Comparison of ENCODE assay signal across 20 mouse cellular contexts in genomic region chr7:131670586-131670985, GRCm38 (mm10).
DNase-seq lines count a peak whose midpoint lies in the region; ATAC-seq and TF ChIP-seq lines count a peak whose summit lies in the region.
"Had no signal": no experiment of that assay in that cellular context is flagged by ENCODE, and none has a peak within 500 bp of the region (broad histone marks: within the 10 kb centered on the region; RNA-seq: fewer than 3 reads in every experiment).

No protein-coding gene starts in this region.

- H3K9me3 ChIP-seq in kidney, postnatal 0 days (replicated peaks; ENCODE audit: low read length), result no peaks in the 10 kb centered on the region
- no peaks in the 10 kb centered on the region for H3K9me3 ChIP-seq in kidney, embryonic 16.5 days (ENCODE audit: low read length)
- H3K9me3 ChIP-seq: embryonic facial prominence, embryonic 10.5 days; embryonic facial prominence, embryonic 12.5 days; forebrain, embryonic 13.5 days; forebrain, embryonic 15.5 days had no signal

- no peaks in the 10 kb centered on the region for H3K27me3 ChIP-seq in kidney, postnatal 0 days (ENCODE audit: insufficient read depth, low read length)
- no peaks in the 10 kb centered on the region for H3K27me3 ChIP-seq in kidney, embryonic 16.5 days (ENCODE audit: insufficient read depth, low read length)
- H3K27me3 ChIP-seq: embryonic facial prominence, embryonic 12.5 days had no signal

- WGBS in kidney, postnatal 0 days, result 37% methylated on average over 6 of the region's 6 CpGs
- 35% methylated on average over 6 of the region's 6 CpGs for WGBS in kidney, embryonic 16.5 days

- H3K4me2 ChIP-seq in kidney, postnatal 0 days (ENCODE audit: low read length), result no peak overlapping the region
- H3K4me2 ChIP-seq in kidney, embryonic 16.5 days (replicated peaks; ENCODE audit: low read depth, low read length), result no peak overlapping the region
- H3K4me2 ChIP-seq: embryonic facial prominence, embryonic 12.5 days; forebrain, embryonic 13.5 days; forebrain, embryonic 15.5 days had no signal

- H3K36me3 ChIP-seq in kidney, postnatal 0 days (ENCODE audit: insufficient read depth, low read length), result no peaks in the 10 kb centered on the region
- no peaks in the 10 kb centered on the region for H3K36me3 ChIP-seq in kidney, embryonic 16.5 days (ENCODE audit: insufficient read depth, low read length)
- H3K36me3 ChIP-seq: embryonic facial prominence, embryonic 10.5 days; embryonic facial prominence, embryonic 12.5 days; forebrain, embryonic 15.5 days had no signal

- H3K4me3 ChIP-seq in kidney, postnatal 0 days (replicated peaks; ENCODE audit: low read depth, low read length), result no peak overlapping the region
- H3K4me3 ChIP-seq in kidney, embryonic 16.5 days (ENCODE audit: low read length), result no peak overlapping the region
- H3K4me3 ChIP-seq: embryonic facial prominence, embryonic 10.5 days; embryonic facial prominence, embryonic 12.5 days; forebrain, embryonic 13.5 days; forebrain, embryonic 15.5 days had no signal

- DNase-seq in kidney, postnatal 0 days (ENCODE audit: low spot score), result peak; percentile 10
- peak; percentile 29 for DNase-seq in retina, embryonic 14.5 days (ENCODE audit: low spot score)
- no peak for DNase-seq in retina, postnatal 1 day
- peak; percentile 32 for DNase-seq in embryo, embryonic 9.5 days (ENCODE audit: extremely low spot score)
- DNase-seq in spleen, postnatal 4 days (ENCODE audit: low spot score in 2 of 2), result no peak
- DNase-seq in heart, postnatal 14 days, result no peak
- DNase-seq: adrenal gland, adult 2 months; adrenal gland, postnatal 10 days; adrenal gland, postnatal 25 days; cerebellum, adult 11-12 months; cerebellum, adult 2 months; cerebellum, adult 9-10 months; cerebellum, postnatal 10 days; cerebellum, postnatal 25 days; forebrain, postnatal 0 days had no signal

- intact Hi-C loops in heart, postnatal 14 days (cut with DNase I), result no loop called here

- H3K9ac ChIP-seq in kidney, postnatal 0 days (ENCODE audit: low read depth, low read length), result no peak overlapping the region
- no peak overlapping the region for H3K9ac ChIP-seq in kidney, embryonic 16.5 days (replicated peaks; ENCODE audit: low read length)
- H3K9ac ChIP-seq: embryonic facial prominence, embryonic 12.5 days; forebrain, embryonic 13.5 days; forebrain, embryonic 15.5 days; forebrain, postnatal 0 days had no signal

- H3K27ac ChIP-seq in kidney, postnatal 0 days, result no peak overlapping the region
- no peak overlapping the region for H3K27ac ChIP-seq in kidney, embryonic 16.5 days (ENCODE audit: low read length)
- H3K27ac ChIP-seq: embryonic facial prominence, embryonic 10.5 days; embryonic facial prominence, embryonic 12.5 days; forebrain, embryonic 13.5 days; forebrain, embryonic 15.5 days had no signal

- no peak for TF ChIP-seq CTCF in kidney, postnatal 0 days (IDR thresholded peaks at IDR 0.05; ENCODE audit: low read depth)

- no peak for ATAC-seq in kidney, postnatal 0 days (replicated peaks; ENCODE audit: low FRiP score, low read depth)
- no peak for ATAC-seq in kidney, embryonic 16.5 days (ENCODE audit: low FRiP score, low TSS enrichment)
- ATAC-seq: forebrain, embryonic 13.5 days; forebrain, embryonic 15.5 days; forebrain, postnatal 0 days had no signal

- no peaks in the 10 kb centered on the region for H3K4me1 ChIP-seq in kidney, postnatal 0 days (replicated peaks; ENCODE audit: insufficient read depth, low read length)
- H3K4me1 ChIP-seq in kidney, embryonic 16.5 days (ENCODE audit: insufficient read depth, low read length), result no peaks in the 10 kb centered on the region
- H3K4me1 ChIP-seq: embryonic facial prominence, embryonic 12.5 days; forebrain, embryonic 13.5 days; forebrain, embryonic 15.5 days had no signal

Comparison
In these comparisons a context has a peak if more than half of its experiments do, and no peak if none do; other contexts are left out.
1. DNase-seq: peak in kidney, postnatal 0 days (single experiment), retina, embryonic 14.5 days (single experiment) and embryo, embryonic 9.5 days (single experiment); none in retina, postnatal 1 day (single experiment), spleen, postnatal 4 days (0 of 2) and heart, postnatal 14 days (0 of 2).